Comparison of ENCODE assay signal across 27 mouse cellular contexts in genomic region chr6:5019208-5019607, GRCm38 (mm10).
DNase-seq lines count a peak whose midpoint lies in the region; ATAC-seq and TF ChIP-seq lines count a peak whose summit lies in the region.
"Had no signal": no experiment of that assay in that cellular context is flagged by ENCODE, and none has a peak within 500 bp of the region (broad histone marks: within the 10 kb centered on the region; RNA-seq: fewer than 3 reads in every experiment).

No protein-coding gene starts in this region.

- H3K27me3 ChIP-seq in hindbrain, embryonic 10.5 days (ENCODE audit: insufficient read depth, poor library complexity, severe bottlenecking), result no peaks in the 10 kb centered on the region
- H3K27me3 ChIP-seq in hindbrain, embryonic 14.5 days (ENCODE audit: control insufficient read depth, insufficient read depth, low read length), result no peaks in the 10 kb centered on the region
- no peaks in the 10 kb centered on the region for H3K27me3 ChIP-seq in midbrain, embryonic 10.5 days (ENCODE audit: low read depth, poor library complexity, severe bottlenecking)
- H3K27me3 ChIP-seq in midbrain, embryonic 16.5 days (ENCODE audit: control insufficient read depth, insufficient read depth, low read depth, low read length), result no peaks in the 10 kb centered on the region
- H3K27me3 ChIP-seq: CH12.LX; intestine, embryonic 15.5 days; limb, embryonic 13.5 days; liver, embryonic 12.5 days had no signal

- WGBS in hindbrain, embryonic 10.5 days, result 31% methylated on average over 5 of the region's 5 CpGs
- WGBS in hindbrain, embryonic 14.5 days, result 39% methylated on average over 5 of the region's 5 CpGs
- WGBS in midbrain, embryonic 10.5 days, result 42% methylated on average over 5 of the region's 5 CpGs
- 47% methylated on average over 5 of the region's 5 CpGs for WGBS in midbrain, embryonic 16.5 days

- H3K9ac ChIP-seq in hindbrain, embryonic 14.5 days, result no peak overlapping the region
- no peak overlapping the region for H3K9ac ChIP-seq in midbrain, embryonic 16.5 days (ENCODE audit: low read depth, low read length)
- no peak overlapping the region for H3K9ac ChIP-seq in ES-E14 (ENCODE audit: insufficient read depth, low read depth, low read length, poor library complexity, severe bottlenecking)
- H3K9ac ChIP-seq: intestine, embryonic 15.5 days; limb, embryonic 13.5 days; liver, embryonic 12.5 days had no signal

- no peaks in the 10 kb centered on the region for H3K9me3 ChIP-seq in hindbrain, embryonic 10.5 days
- H3K9me3 ChIP-seq in hindbrain, embryonic 14.5 days (ENCODE audit: control insufficient read depth, low read length), result no peaks in the 10 kb centered on the region
- no peaks in the 10 kb centered on the region for H3K9me3 ChIP-seq in midbrain, embryonic 10.5 days (replicated peaks)
- no peaks in the 10 kb centered on the region for H3K9me3 ChIP-seq in midbrain, embryonic 16.5 days (replicated peaks; ENCODE audit: control insufficient read depth, low read length, poor library complexity, severe bottlenecking)
- no peaks in the 10 kb centered on the region for H3K9me3 ChIP-seq in ES-E14 (ENCODE audit: control insufficient read depth, insufficient read depth, low read depth, low read length)
- H3K9me3 ChIP-seq: intestine, embryonic 15.5 days; limb, embryonic 13.5 days; liver, embryonic 12.5 days had no signal

- no peak for ATAC-seq in hindbrain, embryonic 14.5 days (ENCODE audit: low FRiP score)
- no peak for ATAC-seq in midbrain, embryonic 16.5 days
- ATAC-seq: forebrain, embryonic 14.5 days; hindbrain, embryonic 16.5 days; intestine, embryonic 15.5 days; liver, embryonic 12.5 days had no signal

- H3K36me3 ChIP-seq in hindbrain, embryonic 10.5 days, result no peaks in the 10 kb centered on the region
- H3K36me3 ChIP-seq in hindbrain, embryonic 14.5 days (replicated peaks; ENCODE audit: control insufficient read depth, insufficient read depth), result no peaks in the 10 kb centered on the region
- H3K36me3 ChIP-seq in midbrain, embryonic 10.5 days, result no peaks in the 10 kb centered on the region
- no peaks in the 10 kb centered on the region for H3K36me3 ChIP-seq in midbrain, embryonic 16.5 days (ENCODE audit: control insufficient read depth, insufficient read depth, low read length)
- no peaks in the 10 kb centered on the region for H3K36me3 ChIP-seq in ES-E14 (ENCODE audit: control insufficient read depth, insufficient read depth, low read length, poor library complexity, severe bottlenecking)
- H3K36me3 ChIP-seq: intestine, embryonic 15.5 days; limb, embryonic 13.5 days; liver, embryonic 12.5 days had no signal

- H3K4me2 ChIP-seq in hindbrain, embryonic 14.5 days (replicated peaks), result no peak overlapping the region
- H3K4me2 ChIP-seq in midbrain, embryonic 16.5 days (ENCODE audit: low read length), result no peak overlapping the region
- H3K4me2 ChIP-seq: intestine, embryonic 15.5 days; limb, embryonic 13.5 days; liver, embryonic 12.5 days; midbrain, embryonic 11.5 days had no signal

- H3K4me3 ChIP-seq in hindbrain, embryonic 10.5 days, result no peak overlapping the region
- no peak overlapping the region for H3K4me3 ChIP-seq in hindbrain, embryonic 14.5 days (replicated peaks; ENCODE audit: low read length)
- no peak overlapping the region for H3K4me3 ChIP-seq in midbrain, embryonic 10.5 days
- H3K4me3 ChIP-seq in midbrain, embryonic 16.5 days (ENCODE audit: low read depth, low read length), result no peak overlapping the region
- H3K4me3 ChIP-seq in ES-E14 (ENCODE audit: insufficient read depth in 1 of 2, low read depth in 1 of 2, low read length in 2 of 2, poor library complexity in 1 of 2, severe bottlenecking in 1 of 2), result peak overlapping the region in 1 of 2 experiments; percentile 16; a peak in 1 of 4 replicates
- H3K4me3 ChIP-seq: intestine, embryonic 15.5 days; limb, embryonic 13.5 days; liver, embryonic 12.5 days had no signal

- in situ Hi-C loops in ES-E14 (cut with MboI; ENCODE audit: low sequenced_read_pairs in 2 of 2, unreplicated experiment in 2 of 2), result no loop called here

- H3K27ac ChIP-seq in hindbrain, embryonic 10.5 days, result peak overlapping the region; percentile 40; the same call in 1 of the 2 replicates
- no peak overlapping the region for H3K27ac ChIP-seq in hindbrain, embryonic 14.5 days
- H3K27ac ChIP-seq in midbrain, embryonic 10.5 days (replicated peaks), result 0 out of 2 replicates have a peak overlapping the region, but pooled peaks have one; percentile 23
- H3K27ac ChIP-seq in midbrain, embryonic 16.5 days (ENCODE audit: low read length), result no peak overlapping the region
- peak overlapping the region; percentile 99 for H3K27ac ChIP-seq in ES-E14 (ENCODE audit: insufficient read depth, low read depth, low read length, poor library complexity, severe bottlenecking)
- H3K27ac ChIP-seq: intestine, embryonic 15.5 days; limb, embryonic 13.5 days; liver, embryonic 12.5 days had no signal

- DNase-seq in hindbrain, embryonic 10.5 days (ENCODE audit: low spot score), result no peak
- no peak for DNase-seq in hindbrain, embryonic 14.5 days (ENCODE audit: low spot score)
- no peak for DNase-seq in midbrain, embryonic 10.5 days (ENCODE audit: low spot score)
- DNase-seq in ES-E14 (ENCODE audit: low read depth, low spot score), result peak; percentile 86
- no peak for DNase-seq in ovary, postnatal 14 days (ENCODE audit: low spot score)
- DNase-seq in layer of hippocampus, adult 8-10 months (ENCODE audit: low spot score in 2 of 2), result no peak
- DNase-seq: adrenal gland, adult 8-10 months; B cell, adult 2 months; cerebellum, adult 11-12 months; cerebellum, postnatal 14 days; embryo, embryonic 11 days; heart, postnatal 4 days; kidney, postnatal 25 days; layer of hippocampus, adult 9-11 months; lung, adult 18-20 months; lung, postnatal 10 days; right cerebral cortex, postnatal 25 days; spleen, adult 18-20 months; thymus, postnatal 14 days had no signal

- peaks cover 17% of the 10 kb centered on the region for H3K4me1 ChIP-seq in hindbrain, embryonic 10.5 days (replicated peaks)
- H3K4me1 ChIP-seq in hindbrain, embryonic 14.5 days (replicated peaks; ENCODE audit: control insufficient read depth, insufficient read depth, low read length), result no peaks in the 10 kb centered on the region
- H3K4me1 ChIP-seq in midbrain, embryonic 10.5 days, result peaks cover 8% of the 10 kb centered on the region
- no peaks in the 10 kb centered on the region for H3K4me1 ChIP-seq in midbrain, embryonic 16.5 days (ENCODE audit: control insufficient read depth, insufficient read depth, low read length)
- H3K4me1 ChIP-seq in ES-E14 (ENCODE audit: control insufficient read depth in 2 of 2, insufficient read depth in 2 of 2, low read length in 2 of 2, poor library complexity in 1 of 2), result peaks cover 7 to 36% of the 10 kb centered on the region in 2 experiments; a peak in 3 of 4 replicates
- H3K4me1 ChIP-seq: intestine, embryonic 15.5 days had no signal

TF ChIP-seq in ES-E14, 5 proteins besides CTCF, POLR2A, EP300 and RAD21:
- TF ChIP-seq MAFK (IDR thresholded peaks at IDR 0.05; ENCODE audit: insufficient read depth, low read depth, low read length) (no peak), CHD2 (IDR thresholded peaks at IDR 0.05; ENCODE audit: low read depth, low read length) (peak; percentile 73; the same call in 1 of the 2 replicates)

Comparison
In these comparisons a context has a peak if more than half of its experiments do, and no peak if none do; other contexts are left out.
1. H3K27ac ChIP-seq: peak in hindbrain, embryonic 10.5 days (single experiment), midbrain, embryonic 10.5 days (single experiment) and ES-E14 (single experiment); none in hindbrain, embryonic 14.5 days (single experiment) and midbrain, embryonic 16.5 days (single experiment).